Mouse (Mus musculus) T-cell, adult 2 months (primary cell): ENCODE measurements around the gene Tagap.
A peak's percentile ranks its signal among the peaks of the same experiment; 100 is the strongest.
"Not testable (repeated sequence)": the region's sequence is repeated elsewhere in the genome, so short reads cannot be mapped to it uniquely, and the experiment has no call there.

Experiments
- DNase-seq: peaks from one replicate; pipeline ENCODE4 v3.0.0; 2022; ENCODE audit warnings: low spot score

Tagap gene

GRCm38 (mm10) chr17:7915791-7916190 is 10.0 kb upstream of the Tagap start:
- no peak for DNase-seq

GRCm38 (mm10) chr17:7916782-7917574 is 8.8 kb upstream of the Tagap start:
- DNase-seq, result no peak

GRCm38 (mm10) chr17:7918355-7918754 is 7.4 kb upstream of the Tagap start:
- no peak for DNase-seq

- no peak for DNase-seq
These were observed 6.6 kb upstream of the Tagap start for GRCm38 (mm10) chr17:7919209-7919608.

- peak; percentile 17 for DNase-seq
These were observed 3.2 kb upstream of the Tagap start for GRCm38 (mm10) chr17:7922564-7922963.

GRCm38 (mm10) chr17:7924185-7924725 is 1.5 kb upstream of the Tagap start:
- DNase-seq, result no peak

GRCm38 (mm10) chr17:7927582-7928535 is 2.1 kb downstream of the Tagap start:
- DNase-seq, result peak; percentile 95

- no peak for DNase-seq
These were observed 2.9 kb downstream of the Tagap start for GRCm38 (mm10) chr17:7928662-7929061.

- DNase-seq, result peak; percentile 28
These were observed 3.5 kb downstream of the Tagap start for GRCm38 (mm10) chr17:7929279-7929678.

- DNase-seq, result peak; percentile 32
These were observed 5.5 kb downstream of the Tagap start for GRCm38 (mm10) chr17:7931096-7931990.

GRCm38 (mm10) chr17:7932121-7932520 is 6.3 kb downstream of the Tagap start:
- DNase-seq, result not testable (repeated sequence)

GRCm38 (mm10) chr17:7939640-7940039 is 13.8 kb downstream of the Tagap start:
- DNase-seq, result peak; percentile 79

GRCm38 (mm10) chr17:7945117-7946052 is 19.6 kb downstream of the Tagap start, which contains the start of gene Rsph3a:
Gene Rsph3a (plus strand): TSS chr17:7945614.
- DNase-seq, result peak; percentile 55

- not testable (repeated sequence) for DNase-seq
These were observed 20.3 kb downstream of the Tagap start for GRCm38 (mm10) chr17:7946053-7946627.

- DNase-seq, result not testable (repeated sequence)
These were observed 25.5 kb downstream of the Tagap start for GRCm38 (mm10) chr17:7951333-7951732.

- not testable (repeated sequence) for DNase-seq
These were observed 31.4 kb downstream of the Tagap start for GRCm38 (mm10) chr17:7957242-7957641.

GRCm38 (mm10) chr17:7963333-7963732 is 37.5 kb downstream of the Tagap start:
- DNase-seq, result not testable (repeated sequence)

GRCm38 (mm10) chr17:7964398-7964797 is 38.6 kb downstream of the Tagap start:
- DNase-seq, result not testable (repeated sequence)

GRCm38 (mm10) chr17:7968490-7968889 is 42.7 kb downstream of the Tagap start:
- DNase-seq, result not testable (repeated sequence)

- DNase-seq, result not testable (repeated sequence)
These were observed 44.0 kb downstream of the Tagap start for GRCm38 (mm10) chr17:7969782-7970181.
